Mouse (Mus musculus) gastrocnemius, postnatal 10 days (tissue): Measurements from ENCODE around the gene Cdc42. TPM values are rescaled to one million over a fixed set of nuclear protein-coding genes. Genes with fewer than 3 reads are reported as not detected.

Source experiments
- DNase-seq: peaks from one replicate; pipeline ENCODE4 v3.0.0; 2021; ENCODE audit warnings: mixed read lengths
- total RNA-seq, 2 experiments: library from RNA; stranded (reverse); gene quantifications; 2 replicates each; pipeline ENCODE4 v1.2.3; 2021

Cdc42 gene
- total RNA-seq, 2 experiments from 2014 or later: 256 to 266 TPM

- no peak for DNase-seq
These were observed 14.3 kb upstream of the Cdc42 start for GRCm38 (mm10) chr4:137371596-137372523.

- no peak for DNase-seq
These were observed 12.6 kb upstream of the Cdc42 start for GRCm38 (mm10) chr4:137369954-137370750.

- DNase-seq: no peak
These were observed 10.7 kb upstream of the Cdc42 start for GRCm38 (mm10) chr4:137368198-137368597.

GRCm38 (mm10) chr4:137367275-137368088 lies 10.0 kb upstream of the Cdc42 start:
- DNase-seq: no peak

GRCm38 (mm10) chr4:137366097-137366496 lies 8.6 kb upstream of the Cdc42 start:
- no peak for DNase-seq

- DNase-seq: no peak
These were observed 8.0 kb upstream of the Cdc42 start for GRCm38 (mm10) chr4:137365356-137366062.

GRCm38 (mm10) chr4:137364826-137365225 lies 7.3 kb upstream of the Cdc42 start:
- DNase-seq: no peak

- no peak for DNase-seq
These were observed 3.5 kb upstream of the Cdc42 start for GRCm38 (mm10) chr4:137360996-137361395.

GRCm38 (mm10) chr4:137358291-137359002 lies 927 bp upstream of the Cdc42 start:
- DNase-seq: no peak

- DNase-seq: peak; percentile 80
These were observed 628 bp downstream of the Cdc42 start for GRCm38 (mm10) chr4:137356674-137357510.

- no peak for DNase-seq
These were observed 6.9 kb downstream of the Cdc42 start for GRCm38 (mm10) chr4:137350627-137351026.

GRCm38 (mm10) chr4:137345790-137346189 lies 11.7 kb downstream of the Cdc42 start:
- DNase-seq: no peak

GRCm38 (mm10) chr4:137345112-137345511 lies 12.4 kb downstream of the Cdc42 start:
- DNase-seq: no peak

GRCm38 (mm10) chr4:137342816-137343215 lies 14.7 kb downstream of the Cdc42 start:
- no peak for DNase-seq

GRCm38 (mm10) chr4:137339415-137339814 lies 18.1 kb downstream of the Cdc42 start:
- no peak for DNase-seq

GRCm38 (mm10) chr4:137336468-137336867 lies 21.1 kb downstream of the Cdc42 start:
- no peak for DNase-seq

GRCm38 (mm10) chr4:137332051-137332450 lies 25.5 kb downstream of the Cdc42 start:
- DNase-seq: no peak

GRCm38 (mm10) chr4:137326494-137326893 lies 31.0 kb downstream of the Cdc42 start:
- no peak for DNase-seq

GRCm38 (mm10) chr4:137324926-137325325 lies 32.6 kb downstream of the Cdc42 start:
- DNase-seq: no peak
